Mouse (Mus musculus): ENCODE results near the gene Dvl1.
A peak's percentile ranks its signal among the peaks of the same experiment; 100 is the strongest.

The Dvl1 gene

GRCm38 (mm10) chr4:155846871-155847578, at the start of gene Dvl1:
TSS of gene Dvl1 (plus strand) at chr4:155847402.
- DNase-seq (ENCODE audit: low read depth) = peak; percentile 66

GRCm38 (mm10) chr4:155802075-155802474, 45.1 kb upstream of the Dvl1 start:
- no peak for DNase-seq (ENCODE audit: low read depth)

DNA sequence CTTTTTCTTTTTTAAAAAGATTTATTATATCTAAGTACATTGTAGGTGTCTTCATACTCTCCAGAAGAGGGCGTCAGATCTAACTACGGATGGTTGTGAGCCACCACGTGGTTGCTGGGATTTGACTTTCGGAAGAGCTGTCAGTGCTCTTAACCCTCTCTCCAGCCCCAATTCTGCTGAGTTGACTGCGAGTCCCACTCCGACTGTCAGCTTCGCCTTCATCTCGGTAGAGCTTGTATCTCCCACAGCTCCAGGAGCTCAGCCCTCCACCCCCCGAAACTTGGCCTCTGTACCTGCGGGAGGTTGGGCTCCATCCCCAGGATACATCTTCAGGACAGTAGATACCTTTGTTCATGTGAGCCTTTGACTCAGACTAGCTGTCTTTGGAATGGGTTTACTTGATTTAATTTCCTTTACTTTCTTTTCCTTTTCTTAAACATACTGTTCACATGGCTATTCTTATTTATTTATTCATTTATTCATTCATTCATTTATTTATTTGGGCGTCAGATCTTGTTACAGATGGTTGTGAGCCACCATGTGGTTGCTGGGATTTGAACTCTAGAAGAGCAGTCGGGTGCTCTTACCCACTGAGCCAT, 44.4 kb upstream of the Dvl1 start, which contains the start of gene Mrpl20:
Mrpl20 (plus strand) TSS at position 138 of the 599 bp plus-strand sequence.
- peak; percentile 38 for DNase-seq (ENCODE audit: low read depth)

GRCm38 (mm10) chr4:155803340-155804041, 43.7 kb upstream of the Dvl1 start:
- peak; percentile 93 for DNase-seq (ENCODE audit: low read depth)

- DNase-seq (ENCODE audit: low read depth) = no peak
Measured at GRCm38 (mm10) chr4:155807841-155808240, 39.4 kb upstream of the Dvl1 start.

DNA sequence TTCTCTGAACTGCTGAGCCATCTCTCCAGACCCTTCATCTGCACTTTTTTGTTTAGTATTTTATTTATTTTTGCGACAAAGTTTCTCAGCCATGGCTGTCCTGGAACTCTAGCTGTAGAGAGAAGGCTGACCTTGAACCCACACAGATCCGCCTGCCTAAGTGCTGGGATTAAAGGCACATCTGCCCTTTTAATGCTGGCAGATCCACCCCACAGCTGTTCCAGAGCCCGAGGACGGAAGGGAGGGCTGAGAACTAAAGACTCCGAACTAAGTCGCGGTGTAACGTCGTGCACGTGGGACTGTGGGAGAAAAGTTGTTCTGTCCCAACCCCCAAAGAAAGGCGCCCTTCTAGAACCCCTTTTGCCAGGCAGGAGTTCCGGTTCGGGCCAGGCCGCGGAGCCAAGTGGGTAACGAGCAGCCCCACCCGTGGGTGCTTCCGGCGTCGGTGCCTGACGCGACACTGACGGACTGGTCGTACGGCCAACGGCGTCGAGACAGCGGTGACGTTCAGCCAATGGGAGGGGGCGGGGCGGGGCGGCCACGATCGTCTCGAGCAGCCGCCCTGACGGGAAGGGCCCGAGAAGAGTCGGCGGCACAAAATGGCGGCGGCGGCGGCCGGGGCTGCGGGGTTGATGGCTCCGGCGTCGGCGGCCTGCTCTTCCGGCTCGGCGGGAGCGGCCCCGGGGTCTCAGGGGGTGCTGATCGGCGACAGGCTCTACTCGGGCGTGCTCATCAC, 35.1 kb upstream of the Dvl1 start, which contains the start of gene Ccnl2:
Ccnl2 (plus strand) TSS at position 561 of the 736 bp plus-strand sequence.
- peak; percentile 94 for DNase-seq (ENCODE audit: low read depth)

GRCm38 (mm10) chr4:155812665-155813181, 34.5 kb upstream of the Dvl1 start:
- DNase-seq (ENCODE audit: low read depth) = no peak

DNA sequence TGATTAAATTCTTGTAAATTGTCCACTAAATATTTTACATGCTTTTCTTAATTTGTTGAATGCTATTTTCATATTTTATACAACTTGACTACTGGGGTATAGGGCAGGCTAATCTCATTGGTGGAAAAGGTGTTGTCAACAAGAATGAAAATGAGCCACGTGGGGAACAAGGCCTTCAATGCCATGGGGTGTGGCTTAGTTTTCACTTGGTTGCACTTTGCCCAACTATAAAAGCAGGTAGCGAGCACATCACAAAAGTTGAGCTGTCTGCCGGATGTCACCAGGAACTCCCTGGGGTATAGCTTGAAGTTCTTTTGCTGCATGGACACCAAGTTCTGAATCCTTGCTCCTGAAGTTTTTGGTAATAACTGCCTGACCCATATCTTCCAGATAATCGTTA, 29.7 kb upstream of the Dvl1 start:
- no peak for DNase-seq (ENCODE audit: low read depth)

DNA sequence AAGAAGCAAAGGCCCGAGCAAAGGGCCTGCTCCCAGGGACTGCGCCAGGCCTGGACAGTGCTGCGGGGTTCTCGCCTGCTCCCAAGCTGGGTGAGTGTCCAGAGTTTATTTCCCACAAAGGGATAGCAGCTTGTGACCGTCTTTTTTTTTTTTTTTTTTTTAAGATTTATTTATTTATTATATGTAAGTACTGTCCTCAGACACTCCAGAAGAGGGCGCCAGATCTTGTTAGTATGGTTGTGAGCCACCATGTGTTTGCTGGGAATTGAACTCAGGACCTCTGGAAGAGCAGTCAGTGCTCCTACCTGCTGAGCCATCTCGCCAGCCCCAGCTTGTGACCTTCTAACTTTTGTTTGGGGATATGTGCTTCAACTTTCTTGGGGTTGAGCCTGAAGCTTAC, 26.2 kb upstream of the Dvl1 start:
- no peak for DNase-seq (ENCODE audit: low read depth)

DNA sequence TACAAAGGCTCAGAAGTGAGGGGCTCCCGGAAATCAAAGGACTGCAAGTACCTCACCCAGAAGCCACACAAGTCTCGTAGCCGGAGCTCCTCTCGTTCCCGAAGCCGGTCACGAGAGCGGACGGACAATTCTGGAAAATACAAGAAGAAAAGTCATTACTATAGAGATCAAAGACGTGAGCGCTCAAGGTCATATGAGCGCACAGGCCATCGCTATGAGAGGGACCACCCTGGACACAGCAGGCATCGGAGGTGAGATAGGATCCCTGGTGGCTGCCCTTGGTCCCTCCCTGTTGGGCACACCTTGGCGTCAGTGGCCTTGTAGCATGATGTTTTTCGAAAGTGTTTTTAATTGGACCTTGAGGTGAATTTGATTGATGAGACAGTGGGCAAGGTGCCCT, 23.8 kb upstream of the Dvl1 start:
- DNase-seq (ENCODE audit: low read depth) = no peak

- DNase-seq (ENCODE audit: low read depth) = no peak
Measured at GRCm38 (mm10) chr4:155829866-155830265, 17.3 kb upstream of the Dvl1 start.

DNA sequence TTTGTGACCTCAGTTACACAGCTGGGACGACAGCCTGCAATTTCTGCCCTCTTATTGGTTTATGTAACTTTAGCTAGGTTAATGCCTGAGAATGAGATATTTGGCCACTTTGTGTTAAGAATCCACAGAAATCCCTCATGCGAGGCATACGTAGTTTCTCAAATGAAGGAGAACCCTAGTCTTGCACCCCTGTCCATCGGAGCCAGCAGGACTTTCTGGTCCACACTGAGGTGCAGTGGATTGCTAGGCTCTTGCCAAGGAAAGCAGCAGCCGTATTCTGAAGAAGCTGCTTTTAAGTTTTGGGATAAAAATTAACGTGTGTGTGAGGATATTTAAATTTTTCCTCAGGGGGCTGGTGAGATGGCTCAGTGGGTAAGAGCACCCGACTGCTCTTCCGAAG, 16.6 kb upstream of the Dvl1 start:
- DNase-seq (ENCODE audit: low read depth) = no peak

GRCm38 (mm10) chr4:155831205-155831766, 15.9 kb upstream of the Dvl1 start, which contains the start of gene Aurkaip1:
TSS of gene Aurkaip1 (plus strand) at chr4:155831272.
- DNase-seq (ENCODE audit: low read depth) = peak; percentile 92

GRCm38 (mm10) chr4:155831831-155832230, 15.4 kb upstream of the Dvl1 start:
- DNase-seq (ENCODE audit: low read depth) = no peak

- DNase-seq (ENCODE audit: low read depth) = no peak
Measured at GRCm38 (mm10) chr4:155832321-155832720, 14.9 kb upstream of the Dvl1 start.

DNA sequence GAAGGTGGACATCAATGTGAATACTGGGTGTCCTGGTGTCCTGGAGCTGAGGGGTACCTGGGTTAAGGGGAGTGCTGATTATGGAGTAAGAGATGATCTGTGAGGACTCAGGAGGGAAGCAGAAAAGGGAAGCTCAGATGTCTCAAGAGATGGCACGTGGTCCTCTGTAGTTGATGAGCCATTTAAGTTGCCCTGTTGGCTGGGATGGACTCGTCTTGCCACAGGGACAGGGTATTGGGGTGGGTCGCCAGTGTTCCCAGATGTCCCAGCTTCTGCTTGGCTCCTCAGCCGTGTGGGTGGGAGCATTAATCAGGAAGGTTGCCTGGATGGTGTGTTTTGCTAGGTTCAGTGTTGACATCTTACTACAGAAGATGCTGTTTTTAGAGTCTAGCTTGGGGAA, 14.0 kb upstream of the Dvl1 start:
- DNase-seq (ENCODE audit: low read depth) = no peak

GRCm38 (mm10) chr4:155833836-155834235, 13.4 kb upstream of the Dvl1 start:
- peak; percentile 67 for DNase-seq (ENCODE audit: low read depth)

GRCm38 (mm10) chr4:155837404-155838010, 9.7 kb upstream of the Dvl1 start:
- DNase-seq (ENCODE audit: low read depth) = no peak

DNA sequence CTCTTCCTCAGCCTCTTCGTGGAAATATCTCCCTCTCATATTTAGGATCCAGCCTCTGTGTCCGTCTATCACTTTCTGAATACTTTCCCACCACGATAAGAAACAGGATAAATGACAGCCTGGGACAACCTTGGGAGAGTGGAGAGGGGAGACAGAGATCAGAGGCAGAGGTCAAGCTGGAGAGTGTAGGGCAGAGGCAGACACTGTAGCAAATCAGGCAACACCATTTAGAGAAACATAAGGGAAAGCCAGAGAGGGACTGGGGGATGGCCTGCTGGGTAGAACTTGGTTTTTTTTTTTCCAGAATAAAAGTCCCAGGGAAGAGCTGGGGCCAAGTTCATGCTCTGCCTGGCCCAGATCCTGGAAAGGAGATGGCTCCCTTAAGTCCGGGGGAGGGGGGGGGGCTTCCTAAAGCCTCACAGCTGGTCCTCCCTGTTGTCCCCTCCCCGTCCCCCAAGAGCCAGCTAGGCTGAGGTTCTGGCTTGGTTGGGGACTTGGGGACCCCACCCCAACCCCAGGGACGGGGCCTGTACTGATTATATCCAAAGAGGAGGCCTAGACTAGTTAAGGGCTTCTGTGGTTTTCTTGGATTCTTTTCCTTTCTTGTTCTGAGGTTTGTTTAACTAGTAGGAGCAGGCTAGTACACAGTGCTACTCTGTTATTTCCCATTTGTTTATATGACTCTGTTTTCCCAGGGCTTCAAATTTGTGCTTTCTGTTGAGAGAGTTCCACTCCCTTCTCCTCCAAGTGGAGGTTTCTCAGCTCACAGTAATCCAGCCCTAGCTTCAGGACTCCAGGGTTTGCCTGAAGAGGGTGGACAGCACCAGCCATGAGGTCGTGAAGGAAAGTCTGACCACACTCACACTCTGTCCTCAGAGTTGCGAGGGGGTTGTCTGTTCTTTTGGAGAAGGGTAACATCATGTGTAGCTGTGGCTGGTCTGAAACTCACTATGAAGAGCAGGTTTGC, 8.7 kb upstream of the Dvl1 start:
- DNase-seq (ENCODE audit: low read depth) = no peak

GRCm38 (mm10) chr4:155839483-155839910, 7.7 kb upstream of the Dvl1 start, which contains the start of gene Mxra8:
TSS of gene Mxra8 (plus strand) at chr4:155839680.
- DNase-seq (ENCODE audit: low read depth) = no peak

All from c-Kit-positive CD71-negative TER-119-negative erythroid progenitor cells, embryonic 14.5 days (primary cell).